ENCODE assay signal across 9 mouse cellular contexts in the genomic region with DNA sequence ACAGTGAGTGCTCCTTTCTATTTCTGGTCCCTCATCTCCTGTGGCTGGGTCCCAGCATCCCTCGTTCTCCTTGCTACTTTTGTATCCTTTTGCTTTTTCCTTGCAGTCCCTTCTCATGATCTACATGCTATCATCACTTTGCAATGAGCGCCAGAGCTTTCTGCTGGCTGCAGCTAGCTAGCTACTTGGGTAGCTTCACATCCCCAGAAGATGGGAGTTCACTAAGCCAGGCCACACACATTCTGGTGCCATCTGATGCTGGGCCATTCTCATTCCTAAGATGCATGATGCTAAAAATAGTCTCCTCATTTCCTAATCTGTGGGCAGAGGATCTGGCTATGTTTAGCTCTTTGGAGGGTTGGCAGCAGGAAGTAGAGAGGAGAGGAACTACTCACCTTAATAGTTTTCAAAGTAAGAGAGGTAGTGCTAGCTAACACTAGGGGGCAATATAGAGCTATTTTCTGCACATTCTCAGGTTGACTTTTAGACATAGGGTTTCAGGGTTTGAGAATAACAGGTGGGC. TPM values are rescaled to one million over a fixed set of nuclear protein-coding genes. Genes with fewer than 3 reads are reported as not detected.
A peak's percentile ranks its signal among the peaks of the same experiment; 100 is the strongest.
DNase-seq lines count a peak whose midpoint lies in the region; ATAC-seq and TF ChIP-seq lines count a peak whose summit lies in the region.
"Had no signal": no experiment of that assay in that cellular context is flagged by ENCODE, and none has a peak within 500 bp of the region (broad histone marks: within the 10 kb centered on the region; RNA-seq: fewer than 3 reads in every experiment).

No protein-coding gene starts in this region.

- no peaks in the 10 kb centered on the region for H3K27me3 ChIP-seq in kidney, adult 2 months (replicated peaks; ENCODE audit: control insufficient read depth, insufficient read depth, low read length)
- H3K27me3 ChIP-seq in Patski = no peaks in the 10 kb centered on the region
- H3K27me3 ChIP-seq in forebrain, embryonic 16.5 days (replicated peaks; ENCODE audit: control insufficient read depth, insufficient read depth, low read length) = no peaks in the 10 kb centered on the region
- no peaks in the 10 kb centered on the region for H3K27me3 ChIP-seq in hindbrain, embryonic 13.5 days
- H3K27me3 ChIP-seq in limb, embryonic 11.5 days (ENCODE audit: control insufficient read depth, insufficient read depth, low read length) = no peaks in the 10 kb centered on the region

- H3K4me3 ChIP-seq in kidney, adult 2 months (ENCODE audit: insufficient read depth, low read depth, low read length) = no peak overlapping the region
- H3K4me3 ChIP-seq in forebrain, embryonic 16.5 days (replicated peaks; ENCODE audit: low read length) = peak overlapping the region; percentile 5; the same call in 1 of the 2 replicates
- peak overlapping the region; percentile 5; the same call in 1 of the 2 replicates for H3K4me3 ChIP-seq in hindbrain, embryonic 13.5 days
- H3K4me3 ChIP-seq in limb, embryonic 11.5 days (ENCODE audit: low read depth, low read length) = peak overlapping the region; percentile 80
- H3K4me3 ChIP-seq: midbrain, embryonic 12.5 days had no signal

- in situ Hi-C loops in Patski (cut with MboI; ENCODE audit: low pct_unique_long_range_greater_than_20kb) = loop anchor here (5.0 kb wide), 4 partner anchors 328 to 888 kb away; no protein-coding TSS in a partner anchor

- WGBS in kidney, adult 2 months = 36% methylated on average over 2 of the region's 2 CpGs
- WGBS in forebrain, embryonic 16.5 days = 57% methylated on average over 2 of the region's 2 CpGs
- 51% methylated on average over 2 of the region's 2 CpGs for WGBS in hindbrain, embryonic 13.5 days
- 24% methylated on average over 2 of the region's 2 CpGs for WGBS in limb, embryonic 11.5 days

- 0 out of 2 replicates have a peak, but pooled peaks have one; percentile 20 for TF ChIP-seq CTCF in kidney, adult 2 months (conservative IDR thresholded peaks at IDR 0.05; ENCODE audit: insufficient read depth, insufficient read length, low read depth, low read length)
- TF ChIP-seq CTCF in Patski (IDR thresholded peaks at IDR 0.05) = no peak

- peak; percentile 70 for ATAC-seq in Patski
- ATAC-seq in forebrain, embryonic 16.5 days = no peak
- ATAC-seq in hindbrain, embryonic 13.5 days (ENCODE audit: low FRiP score) = no peak
- ATAC-seq in limb, embryonic 11.5 days (ENCODE audit: insufficient number of reproducible peaks, low FRiP score, low TSS enrichment, low read depth) = no peak
- peak; percentile 66 for ATAC-seq in neutrophil, adult 5-6 weeks (ENCODE audit: extremely low read depth, insufficient number of reproducible peaks, low FRiP score, poor library complexity, severe bottlenecking)
- ATAC-seq in erythroid progenitor cell, adult 5-6 weeks (replicated peaks; ENCODE audit: low FRiP score, poor library complexity, severe bottlenecking) = no peak

- DNase-seq in kidney, adult 2 months = peak; percentile 71
- no peak for DNase-seq in kidney, adult 11 months
- peak; percentile 85 for DNase-seq in Patski (ENCODE audit: low read depth, low spot score)
- peak; percentile 49 for DNase-seq in limb, embryonic 11.5 days (ENCODE audit: low spot score)

- TF ChIP-seq POLR2A in kidney, adult 2 months (IDR thresholded peaks at IDR 0.05; ENCODE audit: low read depth, low read length) = no peak

- POLR2A ChIA-PET in Patski (lab: Charles Lee) = interaction anchor here (1.1 kb wide), 1 partner anchor 20 kb away, joined by 4 read pairs; no protein-coding TSS in a partner anchor

- no peaks in the 10 kb centered on the region for H3K9me3 ChIP-seq in forebrain, embryonic 16.5 days (ENCODE audit: control insufficient read depth, low read length)
- H3K9me3 ChIP-seq in hindbrain, embryonic 13.5 days = no peaks in the 10 kb centered on the region
- H3K9me3 ChIP-seq in limb, embryonic 11.5 days (ENCODE audit: control insufficient read depth, low read length) = no peaks in the 10 kb centered on the region
- H3K9me3 ChIP-seq: midbrain, embryonic 12.5 days had no signal

- H3K9ac ChIP-seq in forebrain, embryonic 16.5 days (replicated peaks; ENCODE audit: low read depth, low read length) = no peak overlapping the region
- H3K9ac ChIP-seq in hindbrain, embryonic 13.5 days = peak overlapping the region; percentile 21; the same call in 1 of the 2 replicates
- H3K9ac ChIP-seq in limb, embryonic 11.5 days (ENCODE audit: low read length) = no peak overlapping the region
- H3K9ac ChIP-seq: midbrain, embryonic 12.5 days had no signal

- CTCF ChIA-PET in Patski (lab: Charles Lee) = interaction anchor here (0.6 to 7.5 kb wide), 27 partner anchors 9 to 746 kb away, joined by 3 to 69 read pairs (median 3); no protein-coding TSS in a partner anchor

- H3K4me2 ChIP-seq in forebrain, embryonic 16.5 days (ENCODE audit: low read length) = peak overlapping the region; percentile 34
- H3K4me2 ChIP-seq in hindbrain, embryonic 13.5 days = peak overlapping the region; percentile 93
- H3K4me2 ChIP-seq in limb, embryonic 11.5 days (ENCODE audit: low read depth, severe bottlenecking) = peak overlapping the region; percentile 49
- H3K4me2 ChIP-seq: midbrain, embryonic 12.5 days had no signal

- peaks cover 16% of the 10 kb centered on the region; the same call in 1 of the 2 replicates for H3K4me1 ChIP-seq in kidney, adult 2 months (ENCODE audit: control insufficient read depth, insufficient read depth, low read length)
- peaks cover 19% of the 10 kb centered on the region for H3K4me1 ChIP-seq in forebrain, embryonic 16.5 days (replicated peaks; ENCODE audit: control insufficient read depth, insufficient read depth, low read length)
- peaks cover 16% of the 10 kb centered on the region for H3K4me1 ChIP-seq in hindbrain, embryonic 13.5 days (replicated peaks)
- peaks cover 6% of the 10 kb centered on the region; the same call in 1 of the 2 replicates for H3K4me1 ChIP-seq in limb, embryonic 11.5 days (ENCODE audit: control insufficient read depth, insufficient read depth, low read length)

- no peaks in the 10 kb centered on the region for H3K36me3 ChIP-seq in kidney, adult 2 months (ENCODE audit: control insufficient read depth, insufficient read depth, low read length)
- no peaks in the 10 kb centered on the region for H3K36me3 ChIP-seq in forebrain, embryonic 16.5 days (ENCODE audit: control insufficient read depth, insufficient read depth)
- H3K36me3 ChIP-seq in hindbrain, embryonic 13.5 days = no peaks in the 10 kb centered on the region
- H3K36me3 ChIP-seq in limb, embryonic 11.5 days (ENCODE audit: control insufficient read depth, insufficient read depth, low read length) = no peaks in the 10 kb centered on the region
- H3K36me3 ChIP-seq: midbrain, embryonic 12.5 days had no signal

- no peak overlapping the region for H3K27ac ChIP-seq in kidney, adult 2 months (ENCODE audit: insufficient read depth, low read depth, low read length)
- no peak overlapping the region for H3K27ac ChIP-seq in forebrain, embryonic 16.5 days (ENCODE audit: low read length)
- H3K27ac ChIP-seq in hindbrain, embryonic 13.5 days = no peak overlapping the region
- 0 out of 2 replicates have a peak overlapping the region, but pooled peaks have one; percentile 48 for H3K27ac ChIP-seq in limb, embryonic 11.5 days (replicated peaks; ENCODE audit: low read depth, low read length)
- H3K27ac ChIP-seq: midbrain, embryonic 12.5 days had no signal

RNA-seq across cellular contexts. Expression of gene Pdgfc, which starts 3.0 kb away (rescaled TPM):
- 6.8 and 7.3 TPM in 2 replicates for polyA plus RNA-seq in kidney, adult 2 months (2012; rRNA removed)
- polyA plus RNA-seq in Patski (2021) = 34.7 TPM
- polyA plus RNA-seq in forebrain, embryonic 16.5 days (2015; fragmentation: Nextera tagmentation; extraction: Ambion mirVana) = 6.2 and 8.1 TPM in 2 replicates
- 5.3 and 6.8 TPM in 2 replicates for polyA plus RNA-seq in hindbrain, embryonic 13.5 days (2015; fragmentation: Nextera tagmentation; extraction: Ambion mirVana)
- 69.8 and 77.5 TPM in 2 replicates for polyA plus RNA-seq in limb, embryonic 11.5 days (2014; fragmentation: Nextera tagmentation; extraction: Ambion mirVana)
- not detected in 2 replicates for total RNA-seq in neutrophil, adult 5-6 weeks (2017)
- total RNA-seq in erythroid progenitor cell, adult 5-6 weeks (2015; ENCODE audit: low replicate concordance) = 0.84 and 1.8 TPM in 2 replicates
- total RNA-seq in erythroid progenitor cell, adult 5-6 weeks (2017; ENCODE audit: low replicate concordance) = 0.15 and 0.64 TPM in 2 replicates

Comparison
In these comparisons a context has a peak if more than half of its experiments do, and no peak if none do; other contexts are left out.
1. ATAC-seq: peak in Patski (single experiment) and neutrophil, adult 5-6 weeks (single experiment); none in forebrain, embryonic 16.5 days (single experiment), hindbrain, embryonic 13.5 days (single experiment), limb, embryonic 11.5 days (single experiment) and erythroid progenitor cell, adult 5-6 weeks (single experiment).
2. H3K4me2 ChIP-seq: peak in every context shown above with its lines; median percentile 93 in hindbrain, embryonic 13.5 days; 49 in limb, embryonic 11.5 days; 34 in forebrain, embryonic 16.5 days.